Mouse (Mus musculus) common myeloid progenitor, adult 5-6 weeks (primary cell): ENCODE data around the gene Ccna1. TPM values are rescaled to one million over a fixed set of nuclear protein-coding genes. Genes with fewer than 3 reads are reported as not detected.

Experiments used
- total RNA-seq: library from RNA; stranded (forward); fragments of 200-1000, 187-1606 nt; gene quantifications from 2 replicates; pipeline ENCODE4 v1.2.3, GENCODE M21; 2017

Ccna1 gene
- total RNA-seq, 1 experiment from 2014 or later, result not detected

Other genes with a start within 250 kb of the Ccna1 start
- gene Rfxap, start 247.7 kb downstream of the Ccna1 start, total RNA-seq, result 39.8 and 57.0 TPM in 2 replicates
- gene Sertm1, start 139.6 kb downstream of the Ccna1 start, total RNA-seq, result not detected in 2 replicates
- gene Spg20, start 56.6 kb upstream of the Ccna1 start, total RNA-seq, result 24.7 and 27.1 TPM in 2 replicates
- 0.41 TPM in 1 of 2 replicates, not detected in the other for gene Ccdc169, start 81.8 kb upstream of the Ccna1 start, total RNA-seq
- not detected in 2 replicates for gene Sohlh2, start 126.5 kb upstream of the Ccna1 start, total RNA-seq
- not detected in 2 replicates for gene Dclk1, start 186.9 kb upstream of the Ccna1 start, total RNA-seq